Mouse (Mus musculus): ENCODE measurements around the gene Med1.

GRCm38 (mm10) chr11:98201791-98202640, 8.9 kb upstream of the Med1 start:
- TF ChIP-seq CTCF (IDR thresholded peaks at IDR 0.05; ENCODE audit: insufficient read depth, low read depth, low read length) (no peak), POLR2A (IDR thresholded peaks at IDR 0.05; ENCODE audit: insufficient read depth, low read depth, low read length) (no peak)
